Comparison of ENCODE assay signal across 1 mouse cellular context in genomic region chr8:84813059-84813458, GRCm38 (mm10).
TF ChIP-seq lines count a peak whose summit lies in the region.

No protein-coding gene starts in this region.

TF ChIP-seq in MEL, 35 proteins besides CTCF, POLR2A, EP300 and RAD21:
- TF ChIP-seq TBP (IDR thresholded peaks at IDR 0.05; ENCODE audit: low read depth, low read length) (no peak), ELF1 (IDR thresholded peaks at IDR 0.05; ENCODE audit: low read depth, low read length) (no peak), MYC (IDR thresholded peaks at IDR 0.05; ENCODE audit: low read depth, low read length) (no peak), SIN3A (IDR thresholded peaks at IDR 0.05; ENCODE audit: low read length) (peak; percentile 44; the same call in 1 of the 2 replicates), POLR2AphosphoS5 (IDR thresholded peaks at IDR 0.05; ENCODE audit: borderline replicate concordance, low read depth, low read length) (no peak), MAZ (IDR thresholded peaks at IDR 0.05; ENCODE audit: low read depth, low read length) (0 out of 2 replicates have a peak, but pooled peaks have one; percentile 49), ZMIZ1 (IDR thresholded peaks at IDR 0.05; ENCODE audit: low read depth, low read length) (no peak), SMC3 (IDR thresholded peaks at IDR 0.05; ENCODE audit: low read depth, low read length) (peak; percentile 96), GATA1 (IDR thresholded peaks at IDR 0.05; ENCODE audit: low read depth, low read length) (no peak), ZC3H11A (IDR thresholded peaks at IDR 0.05; ENCODE audit: low read depth, low read length) (peak; percentile 92)
